Mouse (Mus musculus) olfactory bulb, adult 2 months (tissue): ENCODE data around the gene Gm2115. TPM values are rescaled to one million over a fixed set of nuclear protein-coding genes. Genes with fewer than 3 reads are reported as not detected.

Source experiments
- H3K27ac ChIP-seq: fragments of 200-500 bp; 2 replicates; pipeline ENCODE4 v1.5.1; 2012; ENCODE audit warnings: low read depth, low read length; ENCODE audit not compliant: insufficient read depth
- H3K4me1 ChIP-seq: fragments of 200-500 bp; 2 replicates; pipeline ENCODE4 v1.6.1; 2012; ENCODE audit warnings: low read length; ENCODE audit not compliant: control insufficient read depth, insufficient read depth
- H3K4me3 ChIP-seq: fragments of 200-500 bp; 2 replicates; pipeline ENCODE4 v1.5.1; 2012; ENCODE audit warnings: mild to moderate bottlenecking, low read depth, low read length, moderate library complexity; ENCODE audit not compliant: insufficient read depth
- CTCF ChIP-seq: fragments of 200-500 bp; IDR thresholded peaks from 2 replicates; pipeline ENCODE4 v1.5.1; 2012; ENCODE audit warnings: low read depth, mild to moderate bottlenecking, low read length, moderate library complexity; ENCODE audit not compliant: insufficient read depth
- POLR2A ChIP-seq: fragments of 200-500 bp; IDR thresholded peaks from 2 replicates; pipeline ENCODE4 v1.6.1; 2012; ENCODE audit warnings: mild to moderate bottlenecking, low read depth, low read length, moderate library complexity; ENCODE audit not compliant: insufficient read depth
- WGBS: fragments of 180-500 bp; shearing (Covaris S2); methylation state at CpG from one replicate; pipeline ENCODE4 v1.1.7; 2018; 5-methylcytosine and 5-hydroxymethylcytosine counted together
- polyA plus RNA-seq: library from polyadenylated mRNA; stranded (reverse); fragments of >200 nt; gene quantifications from 2 replicates; pipeline ENCODE4 v1.2.4, GENCODE M21; 2012; ENCODE audit warnings: low replicate concordance; ENCODE audit not compliant: missing spikeins, insufficient read depth, insufficient read length

Gm2115 gene
- polyA plus RNA-seq, 1 experiment: not detected

DNA sequence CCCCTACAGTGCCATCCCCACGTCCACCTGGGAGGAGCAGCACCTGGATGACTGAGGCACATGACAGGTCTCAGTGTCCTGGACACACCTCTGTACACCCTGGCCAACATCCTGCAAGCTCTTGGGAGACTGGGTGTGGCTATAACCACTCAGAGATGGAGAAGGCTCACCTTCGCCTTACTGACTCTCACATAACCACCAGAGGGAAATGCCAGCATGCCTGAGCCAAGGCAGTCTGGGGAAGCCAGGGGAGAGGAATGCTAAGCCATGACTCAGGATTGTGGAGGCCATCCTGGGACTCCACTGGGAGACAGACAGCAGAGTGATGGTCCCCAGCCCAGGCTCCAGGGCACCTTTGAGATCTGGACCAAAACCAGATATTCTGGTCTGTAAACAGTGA is 48.3 kb downstream of the Gm2115 start:
- H3K27ac ChIP-seq: no peak overlapping the region
- TF ChIP-seq CTCF: no peak
- no peak for TF ChIP-seq POLR2A
- WGBS: 91% methylated on average over 2 of the region's 2 CpGs
- no peak overlapping the region for H3K4me3 ChIP-seq
- peaks cover 2% of the 10 kb centered on the region; the same call in 1 of the 2 replicates for H3K4me1 ChIP-seq

DNA sequence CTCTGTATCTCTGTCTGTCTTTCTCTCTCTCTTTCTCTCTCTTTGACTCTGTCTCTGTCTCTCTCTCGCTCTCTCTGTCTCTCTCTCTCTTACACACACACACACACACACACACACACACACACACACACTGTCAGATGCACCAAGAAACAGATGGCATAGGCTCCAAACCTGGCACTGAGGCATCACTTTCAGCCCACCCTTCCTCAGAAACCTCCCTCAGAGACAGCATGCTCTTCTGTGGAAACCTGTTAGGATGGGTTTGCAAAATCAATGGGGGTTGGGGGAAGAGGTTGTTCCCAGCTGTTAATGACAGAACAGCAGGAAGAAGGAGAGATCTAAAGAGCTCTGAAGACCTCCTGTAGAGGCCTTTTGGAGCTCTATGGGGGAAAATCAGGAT is 50.1 kb downstream of the Gm2115 start:
- Histone ChIP-seq H3K4me3 (no peak overlapping the region), H3K4me1 (peaks cover 2% of the 10 kb centered on the region; the same call in 1 of the 2 replicates), H3K27ac (no peak overlapping the region)
- TF ChIP-seq CTCF: no peak
- TF ChIP-seq POLR2A: no peak
- WGBS: 100% methylated on average over 1 of the region's 1 CpGs

DNA sequence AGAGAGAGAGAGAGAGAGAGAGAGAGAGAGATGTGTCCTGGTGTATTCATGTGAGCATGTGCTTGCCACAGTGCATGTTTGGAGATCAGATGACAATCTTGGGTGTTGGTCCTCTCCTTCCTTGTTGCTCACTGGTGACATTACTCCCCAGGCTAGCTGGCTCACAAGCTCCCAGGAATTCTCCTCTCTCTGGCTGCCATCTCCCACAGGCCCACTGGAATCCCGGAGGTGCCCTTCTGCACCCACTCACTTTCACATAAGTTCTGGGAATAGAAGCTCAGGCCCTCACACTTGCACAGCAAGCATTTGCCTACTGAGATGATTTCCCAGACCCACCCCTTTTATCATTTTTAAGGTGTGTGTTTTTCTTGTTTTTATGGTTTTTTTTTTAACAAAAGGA is 51.0 kb downstream of the Gm2115 start:
- no peak overlapping the region for H3K27ac ChIP-seq
- 71% methylated on average over 1 of the region's 1 CpGs for WGBS

DNA sequence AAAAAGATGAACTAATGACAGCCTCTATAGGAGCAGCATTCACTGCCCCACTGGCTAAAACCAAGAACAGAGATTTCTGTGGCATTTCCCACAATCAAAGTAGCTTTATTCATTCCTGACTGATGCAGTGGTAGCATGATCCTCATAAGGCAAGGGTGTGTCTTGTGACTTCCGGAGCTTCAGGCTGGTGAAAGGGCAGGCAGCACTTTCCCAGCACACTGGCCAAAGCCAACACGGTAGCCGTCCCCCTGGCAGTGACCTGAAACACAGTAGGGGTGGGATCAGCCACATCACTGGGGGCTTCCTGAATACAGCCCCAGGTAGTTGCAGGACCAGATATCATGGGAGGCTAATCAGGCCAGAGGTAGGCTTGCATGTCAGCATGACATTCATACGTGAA is 56.3 kb downstream of the Gm2115 start:
- WGBS: 94% methylated on average over 4 of the region's 4 CpGs
- H3K4me1 ChIP-seq: no peaks in the 10 kb centered on the region
- no peak overlapping the region for H3K27ac ChIP-seq
- no peak overlapping the region for H3K4me3 ChIP-seq
- no peak for TF ChIP-seq CTCF

More for the DNA sequence above, 51.0 kb downstream of the Gm2115 start:
- peaks cover 2% of the 10 kb centered on the region; the same call in 1 of the 2 replicates for H3K4me1 ChIP-seq
- TF ChIP-seq POLR2A (no peak), CTCF (no peak)
- H3K4me3 ChIP-seq: no peak overlapping the region

DNA sequence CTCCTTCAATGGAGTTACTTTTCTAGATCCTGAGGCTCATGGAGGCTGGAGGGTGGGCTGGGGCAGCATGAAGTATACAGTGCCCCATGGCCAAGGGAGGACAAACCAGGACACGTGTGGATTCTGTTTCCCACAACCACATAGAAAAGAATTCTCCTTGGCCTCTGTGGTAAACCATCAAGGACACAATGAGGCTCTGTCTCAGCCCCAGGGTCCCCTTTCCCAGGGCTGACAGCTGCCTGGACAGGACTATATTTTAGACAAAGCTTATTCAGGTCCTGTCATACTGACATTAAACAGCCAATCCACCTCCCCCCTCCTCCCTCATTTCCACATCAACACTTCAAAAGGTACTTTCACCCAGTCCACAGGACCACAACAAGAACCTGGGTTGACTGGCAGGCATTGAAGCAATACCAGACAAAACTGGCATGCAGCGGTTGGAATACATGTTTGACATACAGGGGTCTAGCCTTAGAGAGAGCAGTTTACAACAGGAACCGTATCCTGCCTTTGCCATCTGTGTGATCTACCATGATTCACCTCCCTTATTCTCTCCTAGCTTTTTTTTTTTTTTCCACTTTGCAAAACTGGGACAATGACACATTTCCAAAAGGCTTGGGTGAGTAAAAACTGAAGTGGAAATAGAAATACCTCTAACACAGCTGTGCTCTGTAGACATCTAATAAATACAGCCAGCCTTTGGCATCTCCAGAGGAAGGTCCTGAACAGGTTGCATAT is 57.8 kb downstream of the Gm2115 start:
- TF ChIP-seq CTCF: no peak
- no peak for TF ChIP-seq POLR2A
- Histone ChIP-seq H3K27ac (no peak overlapping the region), H3K4me1 (no peaks in the 10 kb centered on the region), H3K4me3 (no peak overlapping the region)
- 52% methylated on average over 3 of the region's 3 CpGs for WGBS

- 84% methylated on average over 5 of the region's 5 CpGs for WGBS
- TF ChIP-seq POLR2A (no peak), CTCF (no peak)
Measured at GRCm38 (mm10) chr7:84587101-84587783, 58.5 kb downstream of the Gm2115 start.

GRCm38 (mm10) chr7:84590622-84591021 is 61.9 kb downstream of the Gm2115 start:
- H3K4me3 ChIP-seq: no peak overlapping the region
- no peak overlapping the region for H3K27ac ChIP-seq
- peaks cover 3% of the 10 kb centered on the region for H3K4me1 ChIP-seq
- no peak for TF ChIP-seq POLR2A
- no peak for TF ChIP-seq CTCF
- WGBS: 84% methylated on average over 2 of the region's 2 CpGs

More at GRCm38 (mm10) chr7:84587101-84587783, 58.5 kb downstream of the Gm2115 start:
- no peaks in the 10 kb centered on the region for H3K4me1 ChIP-seq
- no peak overlapping the region for H3K4me3 ChIP-seq
- no peak overlapping the region for H3K27ac ChIP-seq

DNA sequence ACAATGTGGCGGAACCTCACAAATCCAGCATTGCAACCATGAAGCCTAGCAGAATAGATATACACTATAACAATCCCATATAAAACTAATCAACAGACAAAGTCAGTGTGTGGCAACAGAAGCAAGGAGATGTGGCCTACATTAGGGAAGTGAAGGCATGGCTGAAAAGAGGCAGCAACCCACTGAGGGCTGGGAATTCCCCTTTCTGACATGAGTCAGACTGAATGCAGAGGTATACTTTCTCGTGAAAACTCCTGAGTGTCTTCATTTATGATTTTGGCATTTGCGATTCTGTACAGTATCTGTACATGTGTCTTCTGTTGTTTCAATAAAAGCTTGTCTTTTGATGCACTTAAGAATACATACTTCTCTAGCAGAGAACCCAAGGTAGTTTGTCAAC is 62.6 kb downstream of the Gm2115 start:
- no peak overlapping the region for H3K4me3 ChIP-seq
- TF ChIP-seq POLR2A: no peak
- TF ChIP-seq CTCF: no peak
- WGBS: 96% methylated on average over 3 of the region's 3 CpGs
- H3K4me1 ChIP-seq: peaks cover 3% of the 10 kb centered on the region
- no peak overlapping the region for H3K27ac ChIP-seq

DNA sequence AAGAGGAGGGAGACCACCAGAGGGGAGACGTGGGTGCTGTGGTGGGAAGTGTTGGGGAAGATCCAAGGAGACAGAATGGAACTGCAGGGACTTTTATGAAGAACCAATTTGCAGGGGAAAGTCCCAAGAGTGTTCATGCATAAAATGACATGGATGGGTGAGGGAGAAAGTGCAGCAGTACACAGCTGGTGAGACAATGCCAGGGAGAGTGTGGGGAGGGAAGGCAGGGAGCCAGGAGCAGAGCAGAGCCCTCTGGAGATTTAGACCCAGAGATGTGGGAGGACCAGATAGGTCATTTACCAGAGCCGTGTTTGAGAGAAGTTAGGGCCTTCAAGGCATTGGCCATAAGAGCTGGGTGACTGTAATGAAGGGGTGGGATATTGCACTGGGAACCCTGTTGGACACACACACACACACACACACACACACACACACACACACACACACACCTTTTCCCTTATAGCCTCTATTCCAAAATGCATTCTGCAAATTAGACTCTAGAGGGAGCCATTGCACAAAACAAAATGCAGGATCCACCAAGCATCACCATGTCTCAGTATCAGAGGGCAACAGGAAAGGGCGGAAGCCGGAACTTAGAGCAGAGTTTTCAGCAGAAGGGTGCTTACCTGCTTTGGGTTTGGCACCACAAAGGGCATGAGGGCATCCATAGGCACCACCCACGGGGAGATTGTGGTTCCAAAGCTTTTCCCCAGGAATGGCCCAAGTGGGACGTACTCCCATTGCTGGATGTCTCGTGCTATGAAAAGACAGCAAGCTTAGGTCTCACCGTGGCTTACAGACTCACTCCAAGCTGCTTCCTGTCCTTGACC is 65.5 kb downstream of the Gm2115 start:
- no peak overlapping the region for H3K27ac ChIP-seq
- 34% methylated on average over 8 of the region's 8 CpGs for WGBS
- no peak for TF ChIP-seq POLR2A
- TF ChIP-seq CTCF: no peak; the same call in 1 of the 2 replicates
- H3K4me3 ChIP-seq: no peak overlapping the region
- H3K4me1 ChIP-seq: peaks cover 3% of the 10 kb centered on the region
